Mouse (Mus musculus) kidney, adult 10 weeks (tissue): ENCODE data around the gene 4930402K13Rik. TPM values are rescaled to one million over a fixed set of nuclear protein-coding genes. Genes with fewer than 3 reads are reported as not detected.

Experiments
- polyA plus RNA-seq: library from polyadenylated mRNA; stranded (reverse); fragments of 350-450 nt; fragmentation: Illumina TruSeq; extraction: RNeasy Lipid Tissue Mini Kit (QIAGEN cat#74804); gene quantifications from one replicate; pipeline ENCODE4 v1.2.3, GENCODE M21; 2014; ENCODE audit warnings: low read depth, low replicate concordance

4930402K13Rik gene
- polyA plus RNA-seq: not detected

DNA sequence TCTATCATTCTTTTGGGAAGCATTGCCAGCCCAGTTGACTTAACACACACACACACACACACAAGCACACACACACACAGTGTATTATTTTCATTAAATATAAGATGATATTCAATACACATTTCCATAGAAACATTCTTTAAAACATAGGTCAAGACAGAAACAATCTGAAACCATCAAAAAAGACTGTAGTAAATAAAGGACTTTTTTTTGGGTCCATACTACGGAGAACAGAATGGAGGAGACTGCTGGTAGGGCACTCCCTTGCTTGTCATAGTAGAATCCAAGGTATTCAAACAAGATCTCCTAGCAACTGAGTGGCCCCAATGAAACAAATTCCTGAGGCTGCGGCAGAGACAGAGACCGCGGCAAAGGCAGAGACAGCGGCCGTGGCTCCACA is at the start of gene 4930402K13Rik:
Gene 4930402K13Rik (plus strand): TSS at position 301 of the 400 bp plus-strand sequence.

DNA sequence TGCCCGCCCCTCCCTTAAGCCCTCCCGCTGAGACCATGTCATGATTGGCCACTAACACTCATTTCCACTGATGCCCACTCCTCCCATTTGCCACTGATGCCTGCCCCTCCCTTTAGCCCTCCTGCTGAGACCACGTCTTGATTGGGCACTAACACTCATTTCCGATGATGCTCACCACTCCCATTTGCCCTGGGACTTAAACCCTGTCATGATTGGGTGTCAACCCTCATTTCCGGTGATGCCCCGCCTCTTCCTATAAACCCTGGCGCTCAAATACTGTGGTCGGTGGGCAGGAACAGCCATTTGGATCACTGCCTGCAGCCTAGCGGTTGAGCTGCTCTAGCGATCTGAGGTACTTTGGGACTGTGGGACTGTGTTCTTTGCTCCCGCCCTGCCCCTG is 41.6 kb upstream of the 4930402K13Rik start, which contains the start of gene Fthl17f:
Gene Fthl17f (plus strand): TSS at position 301 of the 400 bp plus-strand sequence.

Other genes starting within 250 kb of the 4930402K13Rik start
- not detected for gene Gm5751, start 230.3 kb upstream of the 4930402K13Rik start, polyA plus RNA-seq
- 4.7 TPM for gene B630019K06Rik, start 212.2 kb upstream of the 4930402K13Rik start, polyA plus RNA-seq
- not detected for gene Fthl17b, start 141.6 kb upstream of the 4930402K13Rik start, polyA plus RNA-seq
- not detected for gene Fthl17c, start 128.0 kb upstream of the 4930402K13Rik start, polyA plus RNA-seq
- gene Fthl17d, start 117.8 kb upstream of the 4930402K13Rik start, polyA plus RNA-seq: not detected
- gene Fthl17e, start 71.1 kb upstream of the 4930402K13Rik start, polyA plus RNA-seq: not detected
- gene Fthl17f, start 41.5 kb upstream of the 4930402K13Rik start, polyA plus RNA-seq: not detected
- 8.8 TPM for gene Lancl3, start 95.3 kb downstream of the 4930402K13Rik start, polyA plus RNA-seq
- gene Gm14862, start 152.3 kb downstream of the 4930402K13Rik start, polyA plus RNA-seq: not detected
- gene Xk, start 168.2 kb downstream of the 4930402K13Rik start, polyA plus RNA-seq: 1.6 TPM
- gene H2al1m, start 179.2 kb downstream of the 4930402K13Rik start, polyA plus RNA-seq: not detected
- gene H2al1k, start 246.1 kb downstream of the 4930402K13Rik start, polyA plus RNA-seq: not detected